Mouse (Mus musculus): ENCODE data around the gene Adgra3. TPM values are rescaled to one million over a fixed set of nuclear protein-coding genes. Genes with fewer than 3 reads are reported as not detected.

Gene Adgra3
- polyA plus RNA-seq, 1 experiment from 2014 or later, result 23.7 TPM

DNA sequence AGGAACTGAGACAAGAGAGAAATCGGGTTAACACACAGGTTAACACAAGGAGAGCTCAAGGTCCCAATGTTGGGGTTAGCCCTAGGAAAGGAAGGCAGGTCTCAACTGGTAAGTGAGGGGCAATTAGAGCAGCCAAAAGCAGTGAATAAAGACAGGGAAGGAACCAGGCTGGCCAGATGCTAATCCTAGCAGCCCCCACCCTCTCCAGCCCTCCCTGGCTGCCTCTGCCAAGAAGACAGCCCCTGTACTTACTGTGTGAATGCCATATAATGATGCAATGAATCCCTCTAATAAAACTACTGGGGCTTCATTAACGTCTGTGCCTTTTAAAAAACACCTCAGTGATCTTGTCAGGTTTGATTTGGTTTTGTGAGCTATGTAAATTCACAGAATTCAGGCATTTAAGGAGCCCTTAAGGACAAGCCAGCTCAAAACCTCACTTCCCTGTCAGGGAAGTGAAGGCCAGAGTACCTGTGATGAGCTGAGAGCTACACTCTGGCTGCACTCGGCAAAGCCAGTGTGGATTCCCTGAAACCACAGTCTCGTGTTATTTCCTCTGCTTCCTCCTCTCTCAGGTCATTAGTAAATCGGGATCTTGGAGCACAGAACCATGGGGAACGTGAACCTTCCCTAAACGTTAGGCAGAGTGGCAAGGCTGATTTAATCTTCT, 16.4 kb downstream of the Adgra3 start:
- no peak overlapping the region for H3K4me2 ChIP-seq (ENCODE audit: low read length)
- no peak overlapping the region for H3K4me3 ChIP-seq (ENCODE audit: control insufficient read depth in 1 of 2, insufficient read depth in 1 of 2, low read depth in 1 of 2, low read length in 2 of 2)
- no peak for ATAC-seq (ENCODE audit: insufficient number of reproducible peaks, insufficient read depth, low FRiP score, low read depth)
- H3K4me1 ChIP-seq (ENCODE audit: control insufficient read depth in 2 of 2, insufficient read depth in 2 of 2, low read length in 2 of 2), result peaks cover 4 to 31% of the 10 kb centered on the region in 2 experiments
- H3K9me3 ChIP-seq (ENCODE audit: control insufficient read depth, low read length), result no peaks in the 10 kb centered on the region
- H3K27ac ChIP-seq (replicated peaks in 1 of 2; ENCODE audit: control insufficient read depth in 1 of 2, insufficient read depth in 1 of 2, low read depth in 2 of 2, low read length in 2 of 2), result peak overlapping the region in 1 of 2 experiments; percentile 14; a peak in 1 of 4 replicates
- H3K27me3 ChIP-seq (ENCODE audit: control insufficient read depth, insufficient read depth, low read length), result no peaks in the 10 kb centered on the region
- 50% methylated on average over 7 of the region's 7 CpGs for WGBS
- no peak overlapping the region for H3K9ac ChIP-seq (ENCODE audit: low read length)
- no peaks in the 10 kb centered on the region for H3K36me3 ChIP-seq (ENCODE audit: control insufficient read depth, insufficient read depth, low read length)

DNA sequence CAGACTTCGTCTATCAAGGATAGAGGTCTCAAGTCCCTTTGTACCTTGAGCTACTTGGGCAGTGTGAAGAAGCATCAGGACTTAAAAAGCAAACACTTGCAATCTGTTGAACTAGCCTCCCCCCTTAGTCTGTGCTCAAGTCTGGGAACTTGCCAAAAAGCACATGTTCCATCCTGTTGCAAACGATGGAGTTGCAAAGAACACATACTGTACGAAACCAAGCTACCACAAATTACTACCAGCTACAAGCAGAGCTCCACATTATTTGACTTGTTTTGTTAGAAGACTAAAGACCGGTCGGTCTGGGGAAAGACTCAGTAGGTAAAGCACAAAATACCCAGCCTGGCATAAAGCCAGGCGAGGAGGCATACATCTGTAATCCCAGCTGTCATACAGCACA, 19.3 kb downstream of the Adgra3 start:
- no peak overlapping the region for H3K4me3 ChIP-seq (ENCODE audit: control insufficient read depth in 1 of 2, insufficient read depth in 1 of 2, low read depth in 1 of 2, low read length in 2 of 2)
- H3K9ac ChIP-seq (ENCODE audit: low read length), result no peak overlapping the region
- no peak for ATAC-seq (ENCODE audit: insufficient number of reproducible peaks, insufficient read depth, low FRiP score, low read depth)
- no peaks in the 10 kb centered on the region for H3K9me3 ChIP-seq (ENCODE audit: control insufficient read depth, low read length)
- H3K36me3 ChIP-seq (ENCODE audit: control insufficient read depth, insufficient read depth, low read length), result no peaks in the 10 kb centered on the region
- H3K4me1 ChIP-seq (ENCODE audit: control insufficient read depth in 2 of 2, insufficient read depth in 2 of 2, low read length in 2 of 2), result peaks cover 10 to 46% of the 10 kb centered on the region in 2 experiments
- H3K27me3 ChIP-seq (ENCODE audit: control insufficient read depth, insufficient read depth, low read length), result no peaks in the 10 kb centered on the region
- 74% methylated on average over 6 of the region's 6 CpGs for WGBS
- H3K27ac ChIP-seq (replicated peaks in 1 of 2; ENCODE audit: control insufficient read depth in 1 of 2, insufficient read depth in 1 of 2, low read depth in 2 of 2, low read length in 2 of 2), result no peak overlapping the region
- no peak overlapping the region for H3K4me2 ChIP-seq (ENCODE audit: low read length)

DNA sequence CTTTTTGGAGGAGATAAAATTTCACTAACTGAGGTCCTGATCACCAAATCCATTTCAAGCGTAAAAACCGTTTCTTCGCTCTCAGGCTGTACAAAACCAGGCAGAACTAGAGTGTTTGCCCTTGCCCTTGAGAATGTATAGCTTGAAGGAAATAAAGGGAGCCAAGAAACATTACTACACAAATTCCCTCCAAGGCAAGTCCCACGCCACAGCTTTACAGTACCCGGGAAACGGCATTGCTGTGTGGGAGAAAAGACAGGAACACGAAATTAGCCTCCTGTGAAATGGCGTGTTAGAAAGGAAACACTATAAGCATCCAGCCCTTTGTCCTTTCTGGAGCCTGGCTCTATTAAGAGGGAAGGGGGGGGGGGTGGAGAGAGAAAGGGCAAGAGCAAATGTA, 21.1 kb downstream of the Adgra3 start:
- 65% methylated on average over 8 of the region's 8 CpGs for WGBS
- Histone ChIP-seq H3K4me3 (ENCODE audit: control insufficient read depth in 1 of 2, insufficient read depth in 1 of 2, low read depth in 1 of 2, low read length in 2 of 2) (no peak overlapping the region), H3K27me3 (ENCODE audit: control insufficient read depth, insufficient read depth, low read length) (no peaks in the 10 kb centered on the region), H3K4me2 (ENCODE audit: low read length) (no peak overlapping the region), H3K9me3 (ENCODE audit: control insufficient read depth, low read length) (no peaks in the 10 kb centered on the region), H3K36me3 (ENCODE audit: control insufficient read depth, insufficient read depth, low read length) (no peaks in the 10 kb centered on the region), H3K27ac (replicated peaks in 1 of 2; ENCODE audit: control insufficient read depth in 1 of 2, insufficient read depth in 1 of 2, low read depth in 2 of 2, low read length in 2 of 2) (no peak overlapping the region; a peak in 2 of 4 replicates), H3K4me1 (ENCODE audit: control insufficient read depth in 2 of 2, insufficient read depth in 2 of 2, low read length in 2 of 2) (peaks cover 13 to 58% of the 10 kb centered on the region in 2 experiments), H3K9ac (ENCODE audit: low read length) (no peak overlapping the region)
- no peak for ATAC-seq (ENCODE audit: insufficient number of reproducible peaks, insufficient read depth, low FRiP score, low read depth)

DNA sequence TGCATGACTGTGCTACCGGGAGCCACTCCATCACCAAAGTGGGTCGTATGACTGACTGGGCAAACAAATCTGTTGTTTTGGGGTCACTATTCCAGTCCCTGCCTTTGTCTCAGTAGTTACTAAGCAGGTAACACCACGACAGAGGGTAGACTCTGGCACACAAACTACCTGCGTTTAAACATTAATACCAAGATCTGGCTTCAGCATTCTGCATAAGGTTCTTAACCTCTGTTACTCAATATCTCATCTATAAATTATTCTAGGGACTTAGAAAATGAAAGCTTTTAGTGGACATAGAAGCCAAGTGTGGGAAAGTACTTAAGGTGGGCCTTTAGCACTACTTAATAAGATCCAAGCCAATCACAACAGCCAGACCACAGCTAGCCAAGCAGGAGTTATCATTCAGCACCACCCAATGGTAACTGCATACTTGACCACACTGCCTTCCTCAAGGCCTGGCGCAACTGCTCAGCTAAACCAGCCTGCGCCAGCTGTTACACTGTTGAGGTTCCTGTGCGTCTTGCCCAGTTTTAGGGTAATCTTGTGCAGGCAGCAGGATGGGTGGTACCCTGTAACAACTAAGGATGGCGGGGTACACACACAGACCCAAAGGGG, 23.8 kb downstream of the Adgra3 start:
- no peak for ATAC-seq (ENCODE audit: insufficient number of reproducible peaks, insufficient read depth, low FRiP score, low read depth)
- H3K4me2 ChIP-seq (ENCODE audit: low read length), result no peak overlapping the region
- 91% methylated on average over 8 of the region's 8 CpGs for WGBS
- H3K4me3 ChIP-seq (ENCODE audit: control insufficient read depth in 1 of 2, insufficient read depth in 1 of 2, low read depth in 1 of 2, low read length in 2 of 2), result no peak overlapping the region
- peak overlapping the region; percentile 4 to 83; a peak in 2 of 4 replicates for H3K27ac ChIP-seq (replicated peaks in 1 of 2; ENCODE audit: control insufficient read depth in 1 of 2, insufficient read depth in 1 of 2, low read depth in 2 of 2, low read length in 2 of 2)
- peaks cover 13 to 38% of the 10 kb centered on the region in 2 experiments for H3K4me1 ChIP-seq (ENCODE audit: control insufficient read depth in 2 of 2, insufficient read depth in 2 of 2, low read length in 2 of 2)
- H3K9me3 ChIP-seq (ENCODE audit: control insufficient read depth, low read length), result no peaks in the 10 kb centered on the region
- H3K27me3 ChIP-seq (ENCODE audit: control insufficient read depth, insufficient read depth, low read length), result no peaks in the 10 kb centered on the region
- no peak overlapping the region for H3K9ac ChIP-seq (ENCODE audit: low read length)
- H3K36me3 ChIP-seq (ENCODE audit: control insufficient read depth, insufficient read depth, low read length), result no peaks in the 10 kb centered on the region

DNA sequence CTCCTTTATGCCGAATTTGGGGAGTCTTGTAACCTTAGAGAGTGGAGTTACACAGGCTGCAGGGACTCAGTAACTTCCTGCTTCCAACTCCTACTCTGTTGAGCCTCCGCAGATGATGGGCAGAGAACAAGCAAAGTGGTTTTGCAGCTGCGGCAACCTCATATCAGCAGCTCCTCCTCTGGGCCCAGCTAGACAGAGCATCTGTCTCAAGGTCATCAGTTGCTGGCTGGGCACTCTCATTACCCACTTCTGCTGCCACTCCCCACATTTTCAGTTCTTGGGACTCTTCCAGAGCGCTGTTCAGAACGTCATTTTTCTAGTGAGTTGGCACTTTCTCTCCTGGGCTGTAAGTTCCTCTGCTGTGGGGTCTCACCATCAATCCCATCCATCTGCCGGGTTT, 24.6 kb downstream of the Adgra3 start:
- peaks cover 13 to 36% of the 10 kb centered on the region in 2 experiments for H3K4me1 ChIP-seq (ENCODE audit: control insufficient read depth in 2 of 2, insufficient read depth in 2 of 2, low read length in 2 of 2)
- no peaks in the 10 kb centered on the region for H3K36me3 ChIP-seq (ENCODE audit: control insufficient read depth, insufficient read depth, low read length)
- no peaks in the 10 kb centered on the region for H3K9me3 ChIP-seq (ENCODE audit: control insufficient read depth, low read length)
- 23% methylated on average over 6 of the region's 6 CpGs for WGBS
- H3K27ac ChIP-seq (replicated peaks in 1 of 2; ENCODE audit: control insufficient read depth in 1 of 2, insufficient read depth in 1 of 2, low read depth in 2 of 2, low read length in 2 of 2), result peak overlapping the region; percentile 64 to 83
- H3K27me3 ChIP-seq (ENCODE audit: control insufficient read depth, insufficient read depth, low read length), result no peaks in the 10 kb centered on the region
- no peak overlapping the region for H3K4me3 ChIP-seq (ENCODE audit: control insufficient read depth in 1 of 2, insufficient read depth in 1 of 2, low read depth in 1 of 2, low read length in 2 of 2)
- peak; percentile 75 for ATAC-seq (ENCODE audit: insufficient number of reproducible peaks, insufficient read depth, low FRiP score, low read depth)
- peak overlapping the region; percentile 29 for H3K4me2 ChIP-seq (ENCODE audit: low read length)
- peak overlapping the region; percentile 9; the same call in 1 of the 2 replicates for H3K9ac ChIP-seq (ENCODE audit: low read length)

DNA sequence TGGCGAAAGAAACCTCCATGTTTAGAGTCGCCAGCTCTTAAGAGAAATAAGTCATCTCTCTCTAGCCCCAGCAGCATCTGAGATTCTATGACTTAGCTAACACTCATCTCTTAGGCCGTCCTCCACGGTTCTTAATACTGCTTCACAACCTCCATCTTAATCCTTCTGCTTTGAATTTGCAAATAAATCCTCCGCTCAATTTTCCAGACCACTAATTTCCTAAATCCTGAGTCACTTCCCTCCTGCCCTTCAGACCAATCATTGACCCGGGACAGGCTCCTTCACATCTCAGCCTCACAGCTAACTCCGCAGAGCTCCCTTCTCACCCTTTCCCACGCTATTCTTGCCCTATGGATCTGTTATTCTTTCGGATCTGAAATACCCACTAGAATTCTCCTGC, 25.1 kb downstream of the Adgra3 start:
- ATAC-seq (ENCODE audit: insufficient number of reproducible peaks, insufficient read depth, low FRiP score, low read depth), result no peak
- H3K27ac ChIP-seq (replicated peaks in 1 of 2; ENCODE audit: control insufficient read depth in 1 of 2, insufficient read depth in 1 of 2, low read depth in 2 of 2, low read length in 2 of 2), result peak overlapping the region; percentile 64 to 83
- WGBS, result 77% methylated on average over 9 of the region's 9 CpGs
- no peaks in the 10 kb centered on the region for H3K27me3 ChIP-seq (ENCODE audit: control insufficient read depth, insufficient read depth, low read length)
- no peaks in the 10 kb centered on the region for H3K36me3 ChIP-seq (ENCODE audit: control insufficient read depth, insufficient read depth, low read length)
- H3K4me2 ChIP-seq (ENCODE audit: low read length), result peak overlapping the region; percentile 29
- peak overlapping the region; percentile 9; the same call in 1 of the 2 replicates for H3K9ac ChIP-seq (ENCODE audit: low read length)
- no peaks in the 10 kb centered on the region for H3K9me3 ChIP-seq (ENCODE audit: control insufficient read depth, low read length)
- peaks cover 13 to 36% of the 10 kb centered on the region in 2 experiments for H3K4me1 ChIP-seq (ENCODE audit: control insufficient read depth in 2 of 2, insufficient read depth in 2 of 2, low read length in 2 of 2)
- H3K4me3 ChIP-seq (ENCODE audit: control insufficient read depth in 1 of 2, insufficient read depth in 1 of 2, low read depth in 1 of 2, low read length in 2 of 2), result no peak overlapping the region

DNA sequence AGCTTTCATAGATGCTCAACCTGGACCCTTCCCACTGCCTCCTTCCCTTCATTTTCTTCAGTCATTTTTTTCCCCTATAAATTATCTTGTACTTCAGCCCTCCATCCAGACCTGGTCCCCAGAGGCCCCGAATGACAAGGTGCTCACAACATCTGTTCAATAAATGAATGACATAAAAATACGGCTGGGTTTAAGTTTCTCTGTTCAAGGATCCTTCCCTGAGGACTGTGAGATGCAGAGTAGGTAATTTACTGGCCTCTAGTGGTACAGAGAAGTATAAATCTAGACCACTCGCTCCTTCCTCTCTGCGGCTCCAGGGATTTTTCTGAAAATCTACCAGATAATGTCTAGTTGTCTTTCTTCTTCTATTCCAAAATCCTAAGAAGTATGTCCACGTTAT, 26.5 kb downstream of the Adgra3 start:
- Histone ChIP-seq H3K4me2 (ENCODE audit: low read length) (no peak overlapping the region), H3K4me3 (ENCODE audit: control insufficient read depth in 1 of 2, insufficient read depth in 1 of 2, low read depth in 1 of 2, low read length in 2 of 2) (no peak overlapping the region), H3K9me3 (ENCODE audit: control insufficient read depth, low read length) (no peaks in the 10 kb centered on the region), H3K27ac (replicated peaks in 1 of 2; ENCODE audit: control insufficient read depth in 1 of 2, insufficient read depth in 1 of 2, low read depth in 2 of 2, low read length in 2 of 2) (no peak overlapping the region), H3K27me3 (ENCODE audit: control insufficient read depth, insufficient read depth, low read length) (no peaks in the 10 kb centered on the region), H3K9ac (ENCODE audit: low read length) (no peak overlapping the region), H3K4me1 (ENCODE audit: control insufficient read depth in 2 of 2, insufficient read depth in 2 of 2, low read length in 2 of 2) (peaks cover 11 to 37% of the 10 kb centered on the region in 2 experiments), H3K36me3 (ENCODE audit: control insufficient read depth, insufficient read depth, low read length) (no peaks in the 10 kb centered on the region)
- ATAC-seq (ENCODE audit: insufficient number of reproducible peaks, insufficient read depth, low FRiP score, low read depth), result no peak
- 38% methylated on average over 5 of the region's 5 CpGs for WGBS

Measured in heart, embryonic 14.5 days (tissue).